Mouse (Mus musculus): ENCODE measurements around the gene Plac8. TPM values are rescaled to one million over a fixed set of nuclear protein-coding genes. Genes with fewer than 3 reads are reported as not detected.

The Plac8 gene
- total RNA-seq (2017): 276 and 287 TPM in 2 replicates

DNA sequence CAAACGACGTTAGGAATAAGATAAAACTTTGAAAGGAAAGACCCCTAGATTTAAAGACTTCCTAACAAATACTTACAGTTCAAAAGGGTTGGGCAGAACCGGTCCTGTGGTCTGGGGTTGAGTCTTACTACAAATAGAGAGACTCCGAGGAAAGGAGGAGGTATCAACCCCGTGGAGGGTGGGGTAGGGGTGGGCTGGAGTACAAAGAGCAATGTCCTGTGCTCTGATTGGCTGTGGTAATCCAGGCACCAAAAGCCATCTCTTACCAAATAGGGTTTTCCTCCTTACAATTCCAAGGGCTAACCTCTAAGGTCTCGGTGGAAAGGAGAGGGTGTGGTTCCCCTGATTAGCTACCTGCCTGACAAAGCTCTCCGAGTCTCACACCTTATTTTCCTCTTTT is at the start of gene Plac8:
TSS of gene Plac8 (minus strand) at position 177 of the 400 bp plus-strand sequence.
- ATAC-seq (ENCODE audit: extremely low read depth, insufficient number of reproducible peaks, low FRiP score, poor library complexity, severe bottlenecking): no peak

- no peak for ATAC-seq (ENCODE audit: extremely low read depth, insufficient number of reproducible peaks, low FRiP score, poor library complexity, severe bottlenecking)
Observed at GRCm38 (mm10) chr5:100620952-100621351, 48.9 kb upstream of the Plac8 start.

DNA sequence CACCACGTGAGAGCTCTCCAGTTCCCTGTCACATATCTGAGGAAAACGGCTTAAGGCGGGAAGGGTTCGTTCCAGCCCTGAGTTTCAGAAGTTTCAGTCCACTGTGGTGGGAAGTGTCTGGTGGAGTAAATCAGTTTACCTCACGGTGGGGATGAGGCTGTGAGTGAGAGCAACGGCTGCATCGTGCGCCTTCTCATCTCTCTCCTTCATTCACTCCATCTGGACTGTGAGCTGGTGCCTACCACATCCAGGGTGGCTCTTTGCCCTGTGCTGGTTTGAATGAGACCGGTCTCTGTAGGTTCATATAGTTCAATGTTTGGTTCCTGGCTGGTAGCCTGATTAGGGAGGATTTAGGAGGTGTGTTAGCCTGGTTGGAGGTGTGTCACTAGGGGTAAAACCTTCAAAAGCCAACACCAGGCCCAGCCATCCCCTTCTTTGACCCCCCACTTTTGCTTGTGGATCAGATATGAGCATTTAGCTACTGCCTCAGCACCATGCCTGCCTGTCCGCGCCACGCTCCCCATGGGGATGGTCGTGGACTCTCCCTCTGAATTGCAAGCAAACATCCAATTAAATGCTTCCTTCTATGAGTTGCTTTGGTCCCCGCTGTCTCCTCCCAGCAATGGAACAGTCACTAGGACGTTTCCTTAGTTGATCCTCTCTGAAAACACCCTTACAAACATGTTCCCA is 47.7 kb upstream of the Plac8 start:
- ATAC-seq (ENCODE audit: extremely low read depth, insufficient number of reproducible peaks, low FRiP score, poor library complexity, severe bottlenecking): no peak

- peak; percentile 87 for ATAC-seq (ENCODE audit: extremely low read depth, insufficient number of reproducible peaks, low FRiP score, poor library complexity, severe bottlenecking)
Observed at GRCm38 (mm10) chr5:100613896-100614768, 42.1 kb upstream of the Plac8 start.

DNA sequence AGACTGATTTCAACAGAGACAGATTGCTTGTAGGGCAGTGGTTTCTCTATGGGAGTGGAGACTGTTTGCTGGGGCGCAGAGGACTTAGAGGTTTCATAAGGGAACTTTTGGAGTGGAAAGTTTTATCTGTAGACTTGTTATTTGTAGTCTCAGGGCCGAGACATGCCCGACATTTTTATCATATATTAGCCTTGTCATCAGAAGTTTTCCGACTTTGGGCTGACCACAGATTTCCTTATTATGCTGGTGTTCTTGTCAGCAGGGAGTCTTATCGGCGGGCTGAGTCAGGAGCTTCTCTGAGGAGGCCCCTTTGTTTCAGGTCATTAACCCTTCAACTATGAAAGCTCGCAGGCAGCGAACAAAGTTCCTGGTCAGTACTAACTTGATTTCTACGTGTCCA is 35.8 kb upstream of the Plac8 start:
- ATAC-seq (ENCODE audit: extremely low read depth, insufficient number of reproducible peaks, low FRiP score, poor library complexity, severe bottlenecking): no peak

DNA sequence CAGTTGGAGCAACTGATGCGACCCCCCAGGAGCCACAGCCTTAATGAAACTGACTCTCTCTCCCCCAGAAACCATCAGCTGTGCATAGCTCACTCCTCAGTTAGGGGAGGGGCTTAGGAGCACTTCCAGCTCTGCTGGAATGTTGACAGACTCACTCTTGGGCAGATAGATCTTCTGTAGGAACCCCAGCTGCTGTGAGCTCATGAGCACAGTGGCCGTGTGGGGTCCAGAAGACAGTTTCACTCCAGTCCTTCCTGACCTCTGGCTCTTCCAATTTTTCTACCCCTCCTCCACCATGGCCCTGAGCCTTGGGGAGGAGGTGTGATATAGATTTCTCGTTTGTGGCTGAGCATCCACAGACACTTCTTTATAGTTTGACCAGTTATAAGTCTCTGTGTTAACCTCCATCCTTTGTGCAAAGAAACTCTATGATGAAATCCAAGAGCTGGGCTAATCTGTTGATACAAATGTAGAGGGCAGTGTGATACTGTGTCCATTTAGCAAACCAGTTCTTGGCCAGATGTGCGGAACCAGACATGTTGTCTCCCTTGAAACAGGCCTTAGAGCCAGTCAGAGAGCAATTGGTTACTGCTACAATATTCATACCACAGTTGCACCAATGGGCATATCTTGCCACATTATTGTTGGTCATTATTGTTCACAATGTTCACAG is 35.2 kb upstream of the Plac8 start:
- no peak for ATAC-seq (ENCODE audit: extremely low read depth, insufficient number of reproducible peaks, low FRiP score, poor library complexity, severe bottlenecking)

DNA sequence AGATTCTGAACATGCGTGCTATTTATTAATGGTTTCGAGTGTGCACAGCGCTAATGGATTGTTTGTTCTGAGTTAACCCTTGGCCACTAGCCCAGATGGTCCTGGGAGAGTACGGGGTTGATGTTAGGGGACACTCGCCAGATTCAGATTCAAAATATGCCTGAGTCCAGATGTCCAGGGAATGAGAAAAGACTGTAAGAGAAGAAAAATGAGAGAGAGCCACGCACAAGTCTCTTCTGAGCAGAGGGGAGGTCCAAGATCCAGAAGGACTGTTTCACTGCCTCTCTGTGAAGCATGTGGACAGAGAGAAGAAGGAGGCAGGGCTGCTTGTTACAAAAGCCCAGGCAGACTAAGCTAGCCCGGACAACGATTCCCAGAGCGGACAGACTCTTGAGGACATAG is 33.8 kb upstream of the Plac8 start:
- no peak for ATAC-seq (ENCODE audit: extremely low read depth, insufficient number of reproducible peaks, low FRiP score, poor library complexity, severe bottlenecking)

- no peak for ATAC-seq (ENCODE audit: extremely low read depth, insufficient number of reproducible peaks, low FRiP score, poor library complexity, severe bottlenecking)
Observed at GRCm38 (mm10) chr5:100604061-100604460, 32.0 kb upstream of the Plac8 start.

DNA sequence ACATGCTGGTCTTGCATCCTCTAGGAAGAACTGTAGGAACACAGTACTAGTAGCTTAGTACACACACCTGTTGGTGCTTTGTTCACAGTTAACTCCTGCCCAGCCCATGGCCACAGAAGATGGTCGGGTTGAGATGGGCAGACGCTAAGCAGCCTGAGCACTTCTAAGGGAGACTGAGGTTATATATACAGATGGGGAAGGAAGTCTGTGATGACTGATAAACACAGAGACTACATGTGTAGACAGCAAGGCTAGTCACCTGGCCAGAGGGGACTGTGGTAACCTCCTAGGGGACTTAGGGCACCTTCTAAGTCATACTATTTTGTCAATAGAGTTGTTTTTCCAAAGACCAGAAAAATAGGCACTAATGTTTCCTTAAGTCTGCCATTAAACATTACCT is 29.8 kb upstream of the Plac8 start:
- ATAC-seq (ENCODE audit: extremely low read depth, insufficient number of reproducible peaks, low FRiP score, poor library complexity, severe bottlenecking): no peak

- no peak for ATAC-seq (ENCODE audit: extremely low read depth, insufficient number of reproducible peaks, low FRiP score, poor library complexity, severe bottlenecking)
Observed at GRCm38 (mm10) chr5:100598961-100599463, 27.0 kb upstream of the Plac8 start.

- peak; percentile 78 for ATAC-seq (ENCODE audit: extremely low read depth, insufficient number of reproducible peaks, low FRiP score, poor library complexity, severe bottlenecking)
Observed at GRCm38 (mm10) chr5:100597886-100598485, 25.9 kb upstream of the Plac8 start.

- no peak for ATAC-seq (ENCODE audit: extremely low read depth, insufficient number of reproducible peaks, low FRiP score, poor library complexity, severe bottlenecking)
Observed at GRCm38 (mm10) chr5:100595999-100596398, 24.0 kb upstream of the Plac8 start.

DNA sequence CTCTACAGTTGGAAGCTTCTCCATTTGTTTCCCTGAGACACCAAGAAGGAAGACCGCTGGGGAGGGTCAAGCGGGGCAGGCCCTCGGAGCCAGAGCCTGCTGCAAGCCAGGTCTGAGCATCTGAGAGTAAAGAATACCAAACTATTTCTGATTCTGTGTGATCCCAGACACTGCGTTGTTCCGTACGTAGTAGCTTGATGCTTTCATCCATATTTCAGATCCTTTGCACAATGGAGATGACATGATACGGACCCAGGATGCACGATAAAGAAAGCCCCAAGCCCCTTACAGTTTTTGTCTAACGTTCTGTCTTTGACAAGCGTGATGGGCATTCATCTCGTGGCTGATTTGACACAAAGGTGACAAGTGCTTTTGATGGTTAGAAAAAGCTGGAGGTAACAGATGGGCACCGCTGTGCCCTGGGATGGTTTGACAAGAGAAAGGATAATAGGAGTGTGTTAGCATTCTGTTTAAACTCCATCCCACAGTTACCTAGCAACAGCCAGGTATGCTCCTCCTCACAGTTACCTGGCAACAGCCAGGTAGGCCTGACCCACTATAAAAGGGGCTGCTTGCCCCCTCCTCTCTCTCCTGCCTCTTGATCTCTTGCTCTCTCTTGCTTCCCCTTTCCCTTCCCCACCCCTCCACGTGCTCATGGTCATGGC is 22.9 kb upstream of the Plac8 start:
- no peak for ATAC-seq (ENCODE audit: extremely low read depth, insufficient number of reproducible peaks, low FRiP score, poor library complexity, severe bottlenecking)

DNA sequence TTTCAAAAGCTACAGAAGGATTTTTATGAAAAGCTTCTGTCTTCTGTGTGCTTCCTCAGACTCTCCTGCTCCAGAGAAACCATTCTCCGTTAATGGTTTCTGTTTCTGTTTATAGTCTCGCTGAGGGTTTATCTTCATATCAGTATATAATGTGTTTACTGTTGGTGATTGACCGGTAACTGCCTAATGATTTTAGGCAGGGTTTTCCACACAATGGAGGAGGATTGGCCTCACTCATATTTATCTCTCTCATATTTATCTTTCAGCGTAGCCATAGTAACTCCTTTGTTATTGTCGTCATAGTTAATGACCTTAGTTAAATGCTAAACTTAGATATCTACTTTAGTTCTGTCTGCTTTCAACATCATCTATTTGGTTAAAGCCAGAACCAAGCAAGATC is 18.5 kb upstream of the Plac8 start:
- ATAC-seq (ENCODE audit: extremely low read depth, insufficient number of reproducible peaks, low FRiP score, poor library complexity, severe bottlenecking): peak; percentile 33; the same call in 1 of the 2 replicates

GRCm38 (mm10) chr5:100587626-100588025 is 15.6 kb upstream of the Plac8 start:
- ATAC-seq (ENCODE audit: extremely low read depth, insufficient number of reproducible peaks, low FRiP score, poor library complexity, severe bottlenecking): no peak

DNA sequence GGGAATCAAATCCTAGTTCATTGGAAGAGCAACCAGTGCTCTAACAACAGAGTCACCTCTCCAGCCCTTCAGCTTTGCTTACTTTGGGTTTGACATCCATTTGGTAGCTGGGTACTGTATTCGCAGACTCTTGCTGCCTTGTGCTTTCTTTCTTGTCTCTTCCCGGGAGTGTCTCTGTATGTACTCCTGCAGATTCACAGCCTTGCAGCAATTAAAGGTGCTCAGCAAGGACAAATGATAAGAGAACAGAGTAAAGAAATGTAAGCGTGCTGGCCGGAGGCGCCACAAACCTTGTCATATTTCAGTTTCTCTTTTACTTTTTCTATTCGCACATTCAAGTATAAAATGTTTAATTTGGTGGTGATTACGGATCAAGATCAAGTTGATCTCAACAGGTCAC is 15.1 kb upstream of the Plac8 start:
- no peak for ATAC-seq (ENCODE audit: extremely low read depth, insufficient number of reproducible peaks, low FRiP score, poor library complexity, severe bottlenecking)

DNA sequence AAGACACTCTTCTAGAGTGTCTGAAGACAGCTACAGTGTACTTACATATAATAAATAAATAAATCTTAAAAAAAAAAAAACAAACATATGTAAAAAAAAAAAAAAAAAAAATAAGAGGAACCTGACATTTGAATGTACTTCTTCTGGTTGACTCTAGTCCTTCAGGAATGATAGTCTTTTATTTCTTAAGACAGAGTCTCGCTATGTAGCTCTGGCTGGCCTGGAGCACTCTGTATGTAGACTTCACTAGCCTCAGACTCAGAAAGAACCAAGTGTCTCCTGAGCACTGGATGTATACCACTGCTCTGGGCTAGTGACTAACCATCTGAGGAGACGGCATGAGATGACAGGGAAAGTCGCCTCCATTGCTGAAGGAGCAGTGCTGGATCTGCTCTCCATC is 13.6 kb upstream of the Plac8 start:
- no peak for ATAC-seq (ENCODE audit: extremely low read depth, insufficient number of reproducible peaks, low FRiP score, poor library complexity, severe bottlenecking)

GRCm38 (mm10) chr5:100585206-100585644 is 13.2 kb upstream of the Plac8 start:
- ATAC-seq (ENCODE audit: extremely low read depth, insufficient number of reproducible peaks, low FRiP score, poor library complexity, severe bottlenecking): peak; percentile 81

- no peak for ATAC-seq (ENCODE audit: extremely low read depth, insufficient number of reproducible peaks, low FRiP score, poor library complexity, severe bottlenecking)
Observed at GRCm38 (mm10) chr5:100583066-100583465, 11.0 kb upstream of the Plac8 start.

All from neutrophil, adult 5-6 weeks (primary cell).